17 mouse cellular contexts compared by ENCODE assay signal in the genomic region with DNA sequence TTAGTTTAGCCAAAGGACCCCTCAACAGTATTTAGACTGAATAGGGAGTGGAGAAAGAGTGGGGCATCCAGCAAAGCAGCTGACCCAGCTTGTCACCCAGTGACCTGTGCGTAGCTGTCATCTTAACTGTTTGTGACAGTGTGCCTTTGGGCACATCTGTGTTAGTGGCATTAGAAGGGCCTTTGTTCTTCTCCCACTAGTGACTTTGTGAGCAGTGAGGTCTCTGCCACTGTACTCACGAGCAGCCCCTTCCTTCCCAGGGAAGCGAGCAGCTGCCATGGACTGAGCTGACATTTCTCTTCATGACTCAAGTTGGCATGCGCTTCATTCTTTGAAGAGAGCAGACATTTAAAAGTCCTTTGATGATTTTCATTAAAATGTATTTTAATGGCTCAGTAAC.
A peak's percentile ranks its signal among the peaks of the same experiment; 100 is the strongest.
DNase-seq lines count a peak whose midpoint lies in the region; ATAC-seq and TF ChIP-seq lines count a peak whose summit lies in the region.
"Had no signal": no experiment of that assay in that cellular context is flagged by ENCODE, and none has a peak within 500 bp of the region (broad histone marks: within the 10 kb centered on the region; RNA-seq: fewer than 3 reads in every experiment).

No protein-coding gene starts in this region.

- no peak overlapping the region for H3K4me2 ChIP-seq in midbrain, embryonic 12.5 days (replicated peaks)
- H3K4me2 ChIP-seq in midbrain, embryonic 14.5 days (ENCODE audit: low read length), result no peak overlapping the region
- H3K4me2 ChIP-seq: forebrain, embryonic 15.5 days; heart, embryonic 13.5 days had no signal

- H3K27ac ChIP-seq in midbrain, embryonic 12.5 days (replicated peaks), result no peak overlapping the region
- no peak overlapping the region for H3K27ac ChIP-seq in midbrain, embryonic 14.5 days (replicated peaks; ENCODE audit: low read depth, low read length)
- H3K27ac ChIP-seq: forebrain, embryonic 15.5 days; heart, embryonic 13.5 days had no signal

- no peak overlapping the region for H3K9ac ChIP-seq in midbrain, embryonic 12.5 days (replicated peaks)
- no peak overlapping the region for H3K9ac ChIP-seq in midbrain, embryonic 14.5 days (replicated peaks; ENCODE audit: low read length)
- H3K9ac ChIP-seq: forebrain, embryonic 15.5 days; heart, embryonic 13.5 days had no signal

- no peaks in the 10 kb centered on the region for H3K36me3 ChIP-seq in midbrain, embryonic 12.5 days
- no peaks in the 10 kb centered on the region for H3K36me3 ChIP-seq in midbrain, embryonic 14.5 days (ENCODE audit: control insufficient read depth, insufficient read depth, low read length)
- H3K36me3 ChIP-seq: forebrain, embryonic 15.5 days; heart, embryonic 13.5 days had no signal

- TF ChIP-seq POLR2A in brain, embryonic 14.5 days (IDR thresholded peaks at IDR 0.05; ENCODE audit: borderline replicate concordance, extremely low read depth, insufficient read depth, insufficient read length, poor library complexity, severe bottlenecking), result no peak

- ATAC-seq in midbrain, embryonic 12.5 days (ENCODE audit: low FRiP score, low read depth), result peak; percentile 78
- no peak for ATAC-seq in midbrain, embryonic 14.5 days (ENCODE audit: low FRiP score, low TSS enrichment)
- ATAC-seq: forebrain, embryonic 15.5 days; hindbrain, embryonic 16.5 days had no signal

- no peaks in the 10 kb centered on the region for H3K4me1 ChIP-seq in midbrain, embryonic 12.5 days
- no peaks in the 10 kb centered on the region for H3K4me1 ChIP-seq in midbrain, embryonic 14.5 days (ENCODE audit: control insufficient read depth, insufficient read depth, low read length)
- H3K4me1 ChIP-seq: forebrain, embryonic 15.5 days; heart, embryonic 13.5 days had no signal

- H3K4me3 ChIP-seq in midbrain, embryonic 12.5 days, result no peak overlapping the region
- no peak overlapping the region for H3K4me3 ChIP-seq in midbrain, embryonic 14.5 days (replicated peaks; ENCODE audit: low read depth, low read length)
- H3K4me3 ChIP-seq: forebrain, embryonic 15.5 days; heart, embryonic 13.5 days had no signal

- H3K27me3 ChIP-seq in midbrain, embryonic 12.5 days, result no peaks in the 10 kb centered on the region
- H3K27me3 ChIP-seq in midbrain, embryonic 14.5 days (ENCODE audit: control insufficient read depth, insufficient read depth, low read length), result no peaks in the 10 kb centered on the region
- H3K27me3 ChIP-seq: forebrain, embryonic 15.5 days; heart, embryonic 13.5 days had no signal

- TF ChIP-seq CTCF in brain, embryonic 14.5 days (IDR thresholded peaks at IDR 0.05; ENCODE audit: borderline replicate concordance, extremely low read depth, insufficient read depth, insufficient read length), result no peak

- no peaks in the 10 kb centered on the region for H3K9me3 ChIP-seq in midbrain, embryonic 12.5 days
- H3K9me3 ChIP-seq in midbrain, embryonic 14.5 days (ENCODE audit: control insufficient read depth, low read length), result no peaks in the 10 kb centered on the region
- H3K9me3 ChIP-seq: forebrain, embryonic 15.5 days; heart, embryonic 13.5 days had no signal

- WGBS in midbrain, embryonic 12.5 days, result 64% methylated on average over 4 of the region's 4 CpGs
- WGBS in midbrain, embryonic 14.5 days, result 47% methylated on average over 4 of the region's 4 CpGs

- DNase-seq in embryo, embryonic 11 days, result peak; percentile 10
- no peak for DNase-seq in embryo, embryonic 10.5 days (ENCODE audit: low spot score)
- DNase-seq in midbrain, embryonic 14.5 days, result no peak
- DNase-seq in brain, embryonic 14.5 days (ENCODE audit: low read depth), result peak; percentile 20
- peak; percentile 78 for DNase-seq in retina, embryonic 14.5 days (ENCODE audit: low spot score)
- DNase-seq in yolk sac, embryonic 10.5 days (ENCODE audit: low spot score), result no peak
- DNase-seq: adrenal gland, adult 2 months; adrenal gland, postnatal 25 days; cerebellum, adult 11 months; cerebellum, adult 9-10 months; gastrocnemius, postnatal 36 days; heart, adult 11 months; heart, postnatal 36 days had no signal

Comparison
In these comparisons a context has a peak if more than half of its experiments do, and no peak if none do; other contexts are left out.
1. DNase-seq: peak in embryo, embryonic 11 days (single experiment), brain, embryonic 14.5 days (single experiment) and retina, embryonic 14.5 days (single experiment); none in embryo, embryonic 10.5 days (single experiment), midbrain, embryonic 14.5 days (single experiment) and yolk sac, embryonic 10.5 days (single experiment).